Mouse (Mus musculus): Measurements from ENCODE around the gene Tnni3. TPM values are rescaled to one million over a fixed set of nuclear protein-coding genes. Genes with fewer than 3 reads are reported as not detected.
A peak's percentile ranks its signal among the peaks of the same experiment; 100 is the strongest.
"Not testable (repeated sequence)": the region's sequence is repeated elsewhere in the genome, so short reads cannot be mapped to it uniquely, and the experiment has no call there.

Gene Tnni3
- 4.3 and 5.7 TPM in 2 replicates for polyA plus RNA-seq (2016; fragmentation: Nextera tagmentation; extraction: Ambion mirVana)

DNA sequence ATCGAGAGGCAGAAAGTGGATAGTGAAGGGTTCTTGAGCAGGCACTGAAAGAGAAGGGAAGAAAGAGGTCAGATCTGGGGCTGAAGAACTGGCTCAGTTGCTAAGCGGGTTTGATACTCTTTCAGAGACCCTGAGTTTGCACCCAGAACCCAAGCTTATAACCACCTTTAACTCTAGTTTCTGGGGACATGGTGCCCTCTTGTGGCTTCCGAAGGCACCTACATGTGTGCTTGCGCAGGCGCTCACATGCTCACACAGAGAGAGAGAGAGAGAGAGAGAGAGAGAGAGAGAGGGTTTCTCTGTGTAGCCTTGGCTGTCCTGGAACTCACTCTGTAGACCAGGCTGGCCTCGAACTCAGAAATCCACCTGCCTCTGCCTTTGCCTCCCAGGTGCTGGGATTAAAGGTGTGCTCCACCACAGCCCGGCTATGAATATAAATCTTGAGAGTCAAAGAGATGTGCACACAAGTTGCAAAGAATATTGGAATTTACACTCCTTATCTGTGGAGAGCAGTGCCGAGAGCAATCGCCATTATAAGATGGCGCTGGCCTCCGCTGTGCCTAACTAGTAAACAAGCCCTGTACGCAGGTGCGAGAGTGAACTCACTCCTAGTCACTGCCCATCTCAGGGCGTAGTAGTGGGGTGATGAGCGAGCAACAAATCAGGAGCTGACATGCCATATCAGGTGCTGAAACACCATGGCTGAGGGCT, at the start of gene Tnni3:
Tnni3 (minus strand) TSS at position 18 of the 711 bp plus-strand sequence.
- H3K36me3 ChIP-seq; H3K4me3 ChIP-seq (replicated peaks); ATAC-seq (ENCODE audit: insufficient number of reproducible peaks, insufficient read depth, low FRiP score, low TSS enrichment, low read depth); H3K4me2 ChIP-seq; H3K9me3 ChIP-seq; H3K9ac ChIP-seq (replicated peaks); H3K27ac ChIP-seq: not testable (repeated sequence)
- Histone ChIP-seq H3K4me1 (replicated peaks) (peaks cover 21% of the 10 kb centered on the region), H3K27me3 (peaks cover 26% of the 10 kb centered on the region)
- WGBS: 71% methylated on average over 15 of the region's 15 CpGs

- not testable (repeated sequence) for H3K4me2 ChIP-seq; H3K9me3 ChIP-seq; H3K9ac ChIP-seq (replicated peaks); H3K4me1 ChIP-seq (replicated peaks); ATAC-seq (ENCODE audit: insufficient number of reproducible peaks, insufficient read depth, low FRiP score, low TSS enrichment, low read depth); H3K36me3 ChIP-seq; H3K27ac ChIP-seq; H3K4me3 ChIP-seq (replicated peaks); H3K27me3 ChIP-seq
- 62% methylated on average over 2 of the region's 2 CpGs for WGBS
Measured at GRCm38 (mm10) chr7:4572361-4572760, 48.3 kb upstream of the Tnni3 start.

DNA sequence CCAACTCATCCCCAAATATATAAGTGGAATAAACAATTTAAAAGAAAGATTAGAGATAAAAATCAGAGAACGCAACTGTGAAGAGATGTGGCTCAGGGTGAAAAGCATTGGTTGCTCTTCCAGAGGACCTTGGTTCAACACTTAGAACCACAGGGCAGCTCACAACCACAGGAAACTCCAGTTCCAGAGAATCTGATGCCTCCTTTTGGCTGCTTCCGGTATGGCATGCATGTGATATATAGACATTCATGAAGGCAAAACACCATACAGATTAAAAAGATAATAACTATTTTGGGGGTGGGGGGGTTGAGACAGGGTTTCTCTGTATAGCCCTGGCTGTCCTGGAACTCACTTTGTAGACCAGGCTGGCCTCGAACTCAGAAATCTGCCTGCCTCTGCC, 38.6 kb upstream of the Tnni3 start:
- Histone ChIP-seq H3K4me1 (replicated peaks) (no peaks in the 10 kb centered on the region), H3K4me2 (no peak overlapping the region), H3K9me3 (no peaks in the 10 kb centered on the region), H3K4me3 (replicated peaks) (no peak overlapping the region), H3K36me3 (no peaks in the 10 kb centered on the region), H3K27ac (no peak overlapping the region), H3K27me3 (no peaks in the 10 kb centered on the region; the same call in 1 of the 2 replicates), H3K9ac (replicated peaks) (no peak overlapping the region)
- 91% methylated on average over 3 of the region's 3 CpGs for WGBS
- ATAC-seq (ENCODE audit: insufficient number of reproducible peaks, insufficient read depth, low FRiP score, low TSS enrichment, low read depth): no peak

DNA sequence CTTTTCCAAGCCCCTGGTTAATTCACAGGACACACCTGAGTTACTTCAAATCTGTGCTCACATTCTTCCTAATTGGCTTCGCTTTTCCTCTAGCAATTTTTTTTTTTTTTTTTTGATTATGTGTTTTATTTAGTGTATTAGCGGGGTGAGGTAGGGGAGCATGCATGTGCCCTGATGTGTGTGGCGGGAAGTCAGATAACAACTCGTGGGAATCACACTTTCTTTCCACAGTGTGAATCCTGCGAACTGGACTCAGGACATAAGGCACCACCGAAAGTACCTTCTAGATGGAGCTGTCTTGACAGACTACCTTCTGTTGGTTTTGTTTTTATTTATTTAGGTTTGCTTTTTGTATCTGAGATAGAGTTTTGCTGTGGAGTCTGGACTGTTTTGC, 33.1 kb upstream of the Tnni3 start:
- no peaks in the 10 kb centered on the region for H3K9me3 ChIP-seq
- no peak overlapping the region for H3K4me2 ChIP-seq
- H3K4me1 ChIP-seq (replicated peaks): no peaks in the 10 kb centered on the region
- H3K36me3 ChIP-seq: no peaks in the 10 kb centered on the region
- WGBS: 71% methylated on average over 6 of the region's 6 CpGs
- no peak for ATAC-seq (ENCODE audit: insufficient number of reproducible peaks, insufficient read depth, low FRiP score, low TSS enrichment, low read depth)
- H3K4me3 ChIP-seq (replicated peaks): no peak overlapping the region
- H3K27me3 ChIP-seq: no peaks in the 10 kb centered on the region; the same call in 1 of the 2 replicates
- H3K27ac ChIP-seq: no peak overlapping the region
- H3K9ac ChIP-seq (replicated peaks): no peak overlapping the region

GRCm38 (mm10) chr7:4556256-4557166, 32.5 kb upstream of the Tnni3 start:
- H3K9me3 ChIP-seq: no peaks in the 10 kb centered on the region
- ATAC-seq (ENCODE audit: insufficient number of reproducible peaks, insufficient read depth, low FRiP score, low TSS enrichment, low read depth): peak; percentile 76; the same call in 1 of the 2 replicates
- no peak overlapping the region for H3K4me3 ChIP-seq (replicated peaks)
- H3K36me3 ChIP-seq: no peaks in the 10 kb centered on the region
- H3K27ac ChIP-seq: no peak overlapping the region
- no peaks in the 10 kb centered on the region; the same call in 1 of the 2 replicates for H3K27me3 ChIP-seq
- H3K9ac ChIP-seq (replicated peaks): no peak overlapping the region
- 22% methylated on average over 15 of the region's 15 CpGs for WGBS
- no peak overlapping the region for H3K4me2 ChIP-seq
- H3K4me1 ChIP-seq (replicated peaks): no peaks in the 10 kb centered on the region

- Histone ChIP-seq H3K4me2 (peak within 1 kb of the TSS; percentile 72), H3K27me3 (peaks cover 21% of the 10 kb centered on the region; the same call in 1 of the 2 replicates), H3K4me3 (replicated peaks) (peak within 1 kb of the TSS; percentile 40), H3K9ac (replicated peaks) (0 out of 2 replicates have a peak within 1 kb of the TSS, but pooled peaks have one; percentile 34), H3K36me3 (no peaks in the 10 kb centered on the region), H3K27ac (no peak within 1 kb of the TSS), H3K9me3 (no peaks in the 10 kb centered on the region), H3K4me1 (replicated peaks) (peaks cover 8% of the 10 kb centered on the region)
- no peak for ATAC-seq (ENCODE audit: insufficient number of reproducible peaks, insufficient read depth, low FRiP score, low TSS enrichment, low read depth)
- 17% methylated on average over 33 of the region's 33 CpGs for WGBS
Measured at GRCm38 (mm10) chr7:4547221-4547641, 23.2 kb upstream of the Tnni3 start, which contains the start of gene Syt5. Syt5 (minus strand) TSS chr7:4547541.

DNA sequence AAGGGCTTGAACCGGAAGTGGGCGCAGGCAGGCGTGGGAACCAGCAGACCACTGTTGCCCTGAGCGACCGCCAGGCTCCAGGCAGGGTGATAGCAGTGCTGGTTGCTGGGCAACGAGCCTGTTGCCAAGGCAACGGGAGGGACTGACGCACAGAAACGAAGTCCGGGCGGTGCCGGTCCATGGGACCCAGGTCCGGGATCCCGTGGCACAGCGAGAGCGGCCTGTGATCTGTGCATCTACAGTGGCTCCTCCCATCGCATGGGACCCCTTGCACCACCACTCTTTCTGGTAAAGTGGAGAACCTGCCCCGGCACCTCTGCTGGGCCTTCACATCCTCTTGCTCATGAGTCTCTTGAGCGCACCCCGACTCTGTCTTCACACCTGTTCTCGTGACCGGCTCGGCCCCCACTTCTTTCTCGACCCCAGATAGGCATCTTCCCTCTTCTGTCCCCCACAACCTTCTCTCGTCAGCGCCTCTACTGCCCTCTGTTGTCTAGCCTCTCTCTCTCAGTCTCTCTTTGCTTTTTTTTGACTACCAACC, 22.6 kb upstream of the Tnni3 start:
- Histone ChIP-seq H3K4me1 (replicated peaks) (peaks cover 8% of the 10 kb centered on the region), H3K4me3 (replicated peaks) (peak overlapping the region; percentile 40), H3K9me3 (no peaks in the 10 kb centered on the region), H3K36me3 (no peaks in the 10 kb centered on the region), H3K9ac (replicated peaks) (0 out of 2 replicates have a peak overlapping the region, but pooled peaks have one; percentile 34), H3K27me3 (peaks cover 21% of the 10 kb centered on the region; the same call in 1 of the 2 replicates), H3K4me2 (peak overlapping the region; percentile 72), H3K27ac (no peak overlapping the region)
- peak; percentile 70 for ATAC-seq (ENCODE audit: insufficient number of reproducible peaks, insufficient read depth, low FRiP score, low TSS enrichment, low read depth)
- WGBS: 3% methylated on average over 26 of the region's 26 CpGs

DNA sequence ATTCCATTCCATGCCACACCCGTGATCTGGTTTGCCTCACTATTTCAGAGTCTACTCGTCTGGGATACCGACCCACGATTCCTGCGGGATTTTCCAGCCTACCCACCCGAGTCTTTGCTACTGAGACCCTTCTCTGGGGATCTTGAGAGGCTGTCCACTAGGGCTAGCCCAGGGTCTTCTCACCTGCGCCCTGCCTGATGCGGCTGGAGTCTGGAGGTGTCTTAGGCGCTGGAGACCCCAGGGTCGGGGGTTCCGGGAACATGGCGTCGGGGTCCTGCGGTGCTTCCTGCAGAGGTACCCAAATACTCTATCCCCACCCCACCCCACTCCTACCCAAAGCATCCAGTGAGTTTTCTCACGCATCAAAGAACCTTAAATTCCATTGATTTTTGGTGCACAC, 22.0 kb upstream of the Tnni3 start:
- H3K27me3 ChIP-seq: peaks cover 21% of the 10 kb centered on the region; the same call in 1 of the 2 replicates
- H3K4me2 ChIP-seq: peak overlapping the region; percentile 72
- peak; percentile 13; the same call in 1 of the 2 replicates for ATAC-seq (ENCODE audit: insufficient number of reproducible peaks, insufficient read depth, low FRiP score, low TSS enrichment, low read depth)
- H3K36me3 ChIP-seq: no peaks in the 10 kb centered on the region
- no peak overlapping the region for H3K9ac ChIP-seq (replicated peaks)
- H3K27ac ChIP-seq: no peak overlapping the region
- H3K9me3 ChIP-seq: no peaks in the 10 kb centered on the region
- no peak overlapping the region for H3K4me3 ChIP-seq (replicated peaks)
- WGBS: 75% methylated on average over 15 of the region's 15 CpGs
- peaks cover 8% of the 10 kb centered on the region for H3K4me1 ChIP-seq (replicated peaks)

GRCm38 (mm10) chr7:4542013-4542412, 18.0 kb upstream of the Tnni3 start:
- no peak for ATAC-seq (ENCODE audit: insufficient number of reproducible peaks, insufficient read depth, low FRiP score, low TSS enrichment, low read depth)
- Histone ChIP-seq H3K27me3 (peaks cover 7% of the 10 kb centered on the region; the same call in 1 of the 2 replicates), H3K9me3 (no peaks in the 10 kb centered on the region), H3K9ac (replicated peaks) (no peak overlapping the region), H3K36me3 (no peaks in the 10 kb centered on the region), H3K4me3 (replicated peaks) (no peak overlapping the region), H3K27ac (no peak overlapping the region), H3K4me2 (no peak overlapping the region), H3K4me1 (replicated peaks) (peaks cover 5% of the 10 kb centered on the region)
- 34% methylated on average over 17 of the region's 17 CpGs for WGBS

DNA sequence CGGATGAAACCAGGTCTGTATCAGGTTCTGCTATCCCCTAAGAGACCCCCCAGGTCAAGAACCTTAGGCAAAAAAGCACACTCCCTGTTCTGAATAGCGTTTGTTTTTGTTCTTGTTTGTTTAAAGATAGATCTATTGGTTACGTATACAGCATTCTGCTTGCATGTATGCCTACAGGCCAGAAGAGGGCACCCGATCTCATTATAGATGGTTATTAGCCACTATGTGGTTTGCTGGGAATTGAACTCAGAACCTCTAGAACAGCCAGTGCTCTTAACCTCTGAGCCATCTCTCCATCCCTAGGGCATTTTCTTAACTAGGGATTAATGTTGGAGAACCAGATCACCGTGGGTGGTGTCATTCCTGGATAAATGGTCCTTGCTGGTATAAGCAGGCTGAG, 17.3 kb upstream of the Tnni3 start:
- no peak overlapping the region for H3K9ac ChIP-seq (replicated peaks)
- peaks cover 2% of the 10 kb centered on the region for H3K4me1 ChIP-seq (replicated peaks)
- H3K27ac ChIP-seq: no peak overlapping the region
- ATAC-seq (ENCODE audit: insufficient number of reproducible peaks, insufficient read depth, low FRiP score, low TSS enrichment, low read depth): no peak
- H3K4me2 ChIP-seq: no peak overlapping the region
- no peaks in the 10 kb centered on the region for H3K9me3 ChIP-seq
- H3K4me3 ChIP-seq (replicated peaks): no peak overlapping the region
- peaks cover 1% of the 10 kb centered on the region; the same call in 1 of the 2 replicates for H3K27me3 ChIP-seq
- WGBS: 63% methylated on average over 5 of the region's 5 CpGs
- H3K36me3 ChIP-seq: no peaks in the 10 kb centered on the region

- no peaks in the 10 kb centered on the region for H3K9me3 ChIP-seq
- H3K27ac ChIP-seq: no peak overlapping the region
- H3K4me1 ChIP-seq (replicated peaks): no peaks in the 10 kb centered on the region
- no peaks in the 10 kb centered on the region for H3K27me3 ChIP-seq
- no peak overlapping the region for H3K4me2 ChIP-seq
- no peaks in the 10 kb centered on the region for H3K36me3 ChIP-seq
- no peak overlapping the region for H3K9ac ChIP-seq (replicated peaks)
- ATAC-seq (ENCODE audit: insufficient number of reproducible peaks, insufficient read depth, low FRiP score, low TSS enrichment, low read depth): no peak
- WGBS: 65% methylated on average over 2 of the region's 2 CpGs
- no peak overlapping the region for H3K4me3 ChIP-seq (replicated peaks)
Measured at GRCm38 (mm10) chr7:4539019-4539418, 15.0 kb upstream of the Tnni3 start.

Data from limb, embryonic 12.5 days (tissue).